Mouse (Mus musculus): ENCODE results near the gene Spag9. TPM values are rescaled to one million over a fixed set of nuclear protein-coding genes. Genes with fewer than 3 reads are reported as not detected.
A peak's percentile ranks its signal among the peaks of the same experiment; 100 is the strongest.
"Not testable (repeated sequence)": the region's sequence is repeated elsewhere in the genome, so short reads cannot be mapped to it uniquely, and the experiment has no call there.

Spag9 gene
- total RNA-seq, 2 experiments from 2014 or later, result 109 to 118 TPM

DNA sequence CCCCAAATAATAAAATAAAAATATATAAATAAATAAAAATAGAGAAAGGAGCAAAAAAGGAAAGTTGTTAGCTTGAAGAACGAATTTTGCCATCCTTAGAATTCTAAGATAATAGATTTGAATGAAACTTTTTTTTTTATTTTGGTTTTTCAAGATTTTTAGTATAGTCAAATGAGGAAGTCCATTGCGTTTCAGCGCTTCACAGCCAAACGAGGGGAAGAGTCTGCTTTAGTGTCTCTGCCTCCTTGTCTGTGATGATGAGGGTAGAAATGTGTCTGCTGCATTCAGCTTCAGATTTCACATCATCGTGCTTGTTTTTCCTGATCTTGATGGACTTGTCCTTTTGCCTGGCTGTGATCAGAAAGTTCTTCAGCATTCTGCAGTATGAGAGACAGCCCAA, 10.6 kb upstream of the Spag9 start:
- DNase-seq (ENCODE audit: low spot score in 2 of 2), result no peak

DNA sequence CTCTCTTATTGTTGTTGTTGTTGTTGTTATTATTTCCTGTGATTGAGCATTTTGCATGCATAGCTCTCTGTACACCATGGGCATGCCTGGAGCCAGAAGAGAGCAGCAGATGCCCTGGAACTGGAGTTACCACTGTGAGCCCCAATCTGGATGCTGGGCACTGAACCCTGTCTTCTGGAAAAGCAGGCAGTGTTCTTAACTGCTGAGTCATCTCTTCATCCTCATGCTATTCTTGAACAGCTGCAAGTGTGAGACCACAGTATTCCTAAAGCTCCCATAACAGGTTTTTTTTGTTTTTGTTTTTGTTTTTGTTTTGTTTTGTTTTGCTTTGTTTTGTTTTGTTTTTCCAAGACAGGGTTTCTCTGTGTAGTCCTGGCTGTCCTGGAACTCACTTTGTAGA, 9.6 kb upstream of the Spag9 start:
- DNase-seq (ENCODE audit: low spot score in 2 of 2), result no peak

- DNase-seq (ENCODE audit: low spot score in 2 of 2), result no peak
Measured at GRCm38 (mm10) chr11:93987026-93987425, 8.9 kb upstream of the Spag9 start.

DNA sequence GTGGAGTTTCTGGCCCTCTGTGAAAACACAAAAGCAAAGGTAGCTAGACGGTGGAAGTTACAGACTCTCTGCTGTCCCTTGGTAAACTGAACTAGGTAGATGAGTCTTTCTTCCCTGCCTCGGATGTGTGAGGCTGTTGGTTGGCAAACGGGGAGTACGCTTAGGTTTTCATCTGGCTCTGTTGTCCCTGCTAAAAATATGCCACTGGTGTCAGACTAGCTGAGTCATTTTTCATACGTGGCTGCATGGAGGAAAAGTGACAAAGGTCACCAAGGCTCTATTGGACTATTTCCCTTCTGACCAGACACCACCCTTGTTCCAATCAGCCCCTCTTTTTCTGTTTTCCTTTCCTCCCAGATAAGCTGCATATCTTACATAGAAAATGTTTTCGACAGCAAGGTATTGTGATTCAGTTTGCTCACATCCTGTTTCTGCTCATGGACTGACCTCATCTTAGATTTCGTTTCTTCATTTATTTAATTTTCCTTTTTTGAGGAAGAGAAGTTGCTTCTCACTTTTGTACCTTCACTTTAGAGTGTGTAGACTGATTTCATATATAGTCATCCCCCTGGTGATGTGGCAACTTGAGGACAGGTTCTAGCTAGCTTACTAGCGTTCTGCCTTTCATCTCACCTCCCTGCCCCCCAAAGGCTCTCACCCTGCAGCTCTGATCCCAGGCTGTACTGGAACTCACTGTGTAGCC, 8.1 kb upstream of the Spag9 start:
- no peak for DNase-seq (ENCODE audit: low spot score in 2 of 2)

DNA sequence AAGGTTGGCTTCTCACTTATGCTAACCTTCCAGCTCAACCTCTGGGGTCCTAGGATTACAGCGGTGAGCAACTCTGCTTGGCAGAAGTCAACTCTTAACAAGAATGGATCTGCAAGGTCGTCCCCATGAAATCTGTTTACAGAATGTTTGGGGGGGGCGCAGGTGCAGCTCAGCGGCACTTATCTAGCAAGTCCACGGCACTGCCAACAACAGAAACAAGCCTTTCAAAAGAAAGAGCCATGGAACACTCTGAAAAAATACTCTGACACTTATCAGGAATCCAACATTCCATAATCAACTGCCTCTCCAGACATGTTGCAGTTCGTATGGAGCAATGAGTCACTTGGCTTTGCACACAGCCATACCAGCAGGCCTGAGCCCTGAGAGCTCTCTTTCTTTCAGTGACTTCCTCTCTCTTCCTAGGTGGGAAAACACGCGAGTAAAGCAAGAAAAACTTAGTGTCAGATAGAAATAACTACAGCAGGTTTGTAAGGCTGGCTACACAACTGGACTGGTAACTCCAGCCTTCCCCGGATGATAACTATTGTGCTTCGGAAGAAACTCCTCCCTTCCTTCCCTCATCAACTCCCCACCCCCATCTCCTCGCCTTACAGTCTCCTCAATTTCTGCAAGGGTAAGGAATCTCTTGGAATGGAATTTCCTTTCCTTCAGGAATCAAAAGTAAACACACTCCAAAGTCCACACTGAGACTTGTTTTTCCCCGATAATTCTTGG, 7.4 kb upstream of the Spag9 start:
- no peak for DNase-seq (ENCODE audit: low spot score in 2 of 2)

DNA sequence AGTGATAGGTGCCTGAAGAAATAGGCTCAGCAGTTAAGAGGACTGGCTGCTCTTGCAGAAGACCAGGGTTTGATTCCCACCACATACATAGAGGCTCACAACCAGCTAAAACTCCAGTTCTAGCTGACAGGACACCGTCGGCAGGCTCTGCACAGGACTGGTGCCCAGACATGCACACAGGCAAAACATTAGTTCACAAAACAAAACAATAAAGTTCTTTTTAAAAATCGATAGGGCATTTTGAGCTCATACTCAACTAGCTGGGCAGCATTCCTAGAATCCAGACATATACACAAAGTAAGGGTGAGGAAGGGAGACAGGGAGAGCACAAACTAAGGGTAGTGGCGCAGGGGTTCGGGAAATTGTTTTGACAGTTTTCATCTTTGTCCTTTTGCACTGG, 1.4 kb upstream of the Spag9 start:
- DNase-seq (ENCODE audit: low spot score in 2 of 2), result no peak

DNA sequence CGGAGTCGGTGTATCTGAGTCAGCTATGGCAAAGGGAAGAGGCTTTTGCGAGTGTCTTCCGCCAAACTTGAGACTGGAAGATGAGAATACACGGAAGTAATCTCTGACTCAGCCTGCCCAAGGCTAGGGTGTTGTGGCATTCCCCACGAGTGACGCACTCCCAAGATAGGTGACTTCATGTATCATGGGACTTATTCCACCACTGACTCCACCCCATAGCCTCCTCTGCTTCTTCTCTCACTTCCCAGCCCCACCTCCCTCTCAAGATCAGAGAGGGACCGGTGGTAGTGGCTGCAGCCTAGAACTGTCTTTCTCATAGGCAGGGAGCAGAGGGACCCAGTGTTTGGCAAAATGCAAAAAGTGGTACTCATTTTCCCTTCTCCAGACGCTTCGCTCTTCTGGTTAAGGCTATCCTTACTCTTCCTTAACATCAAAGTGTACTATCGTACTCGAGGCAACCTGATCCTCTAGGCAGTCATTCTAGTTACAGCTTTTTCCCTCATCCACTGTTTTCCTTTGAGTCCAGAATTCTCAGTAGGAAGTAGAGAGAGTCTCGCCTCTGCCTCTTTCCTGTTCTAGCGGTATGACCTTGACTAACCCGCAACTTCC, 676 bp upstream of the Spag9 start:
- DNase-seq (ENCODE audit: low spot score in 2 of 2), result peak; percentile 32 to 64

DNA sequence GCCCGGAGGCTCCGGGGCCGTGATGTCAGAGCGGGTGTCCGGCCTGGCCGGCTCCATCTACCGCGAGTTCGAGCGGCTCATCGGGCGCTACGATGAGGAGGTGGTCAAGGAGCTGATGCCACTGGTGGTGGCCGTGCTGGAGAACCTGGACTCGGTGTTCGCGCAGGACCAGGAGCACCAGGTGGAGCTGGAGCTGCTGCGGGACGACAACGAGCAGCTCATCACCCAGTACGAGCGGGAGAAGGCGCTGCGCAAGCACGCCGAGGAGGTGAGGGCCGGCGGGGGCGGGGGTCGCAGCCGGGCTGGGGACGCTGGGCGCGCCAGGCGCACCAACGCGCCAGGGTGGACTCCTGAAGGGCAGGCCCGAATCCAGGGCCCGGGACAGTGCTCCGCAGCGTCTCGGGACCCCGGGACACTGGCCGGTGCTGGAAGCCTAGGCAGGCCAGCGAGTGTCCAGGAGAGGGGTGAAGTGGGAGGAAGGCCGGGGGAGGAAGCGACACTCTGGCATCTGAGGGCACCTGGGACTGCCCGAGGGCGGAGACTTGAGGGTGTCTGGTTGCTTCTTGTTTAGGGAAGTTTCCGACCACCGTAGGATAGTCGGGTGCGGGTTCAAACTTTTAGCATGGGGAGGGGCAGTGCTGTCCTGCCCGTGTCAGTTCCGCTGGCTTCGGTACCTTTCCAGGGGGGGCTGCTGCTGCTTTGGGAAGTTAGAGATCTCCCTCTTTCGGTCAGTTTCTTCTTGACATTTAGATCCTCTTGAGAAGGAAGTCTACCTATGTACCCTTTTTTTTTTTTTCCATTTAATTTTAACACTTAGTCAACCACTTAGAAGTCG, 632 bp downstream of the Spag9 start:
- DNase-seq (ENCODE audit: low spot score in 2 of 2), result peak; percentile 14 to 29

GRCm38 (mm10) chr11:93997141-93997775, 1.4 kb downstream of the Spag9 start:
- no peak for DNase-seq (ENCODE audit: low spot score in 2 of 2)

- DNase-seq (ENCODE audit: low spot score in 2 of 2), result no peak
Measured at GRCm38 (mm10) chr11:93999276-93999675, 3.4 kb downstream of the Spag9 start.

GRCm38 (mm10) chr11:94003346-94003745, 7.5 kb downstream of the Spag9 start:
- DNase-seq (ENCODE audit: low spot score in 2 of 2), result no peak

GRCm38 (mm10) chr11:94019091-94019490, 23.2 kb downstream of the Spag9 start:
- no peak for DNase-seq (ENCODE audit: low spot score in 2 of 2)

DNA sequence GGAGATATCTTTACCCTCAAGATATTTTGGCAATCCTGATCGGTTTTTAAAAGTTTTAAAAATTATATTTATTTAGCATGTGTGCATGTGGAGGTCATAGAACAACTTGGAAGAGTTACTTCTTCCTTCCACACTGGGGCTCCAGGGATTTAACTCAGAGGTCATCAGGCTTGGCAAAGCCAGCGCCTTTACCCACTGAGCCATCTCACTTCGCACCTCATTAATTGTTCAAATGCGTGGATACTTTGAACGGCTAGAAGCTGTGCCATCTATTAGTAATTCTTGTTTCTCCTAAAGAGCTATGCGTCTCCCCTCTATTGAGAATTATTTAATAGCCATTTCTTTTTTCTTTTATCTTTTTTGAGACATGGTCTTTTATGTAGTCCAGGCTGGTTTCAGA, 24.5 kb downstream of the Spag9 start:
- DNase-seq (ENCODE audit: low spot score in 2 of 2), result no peak

DNA sequence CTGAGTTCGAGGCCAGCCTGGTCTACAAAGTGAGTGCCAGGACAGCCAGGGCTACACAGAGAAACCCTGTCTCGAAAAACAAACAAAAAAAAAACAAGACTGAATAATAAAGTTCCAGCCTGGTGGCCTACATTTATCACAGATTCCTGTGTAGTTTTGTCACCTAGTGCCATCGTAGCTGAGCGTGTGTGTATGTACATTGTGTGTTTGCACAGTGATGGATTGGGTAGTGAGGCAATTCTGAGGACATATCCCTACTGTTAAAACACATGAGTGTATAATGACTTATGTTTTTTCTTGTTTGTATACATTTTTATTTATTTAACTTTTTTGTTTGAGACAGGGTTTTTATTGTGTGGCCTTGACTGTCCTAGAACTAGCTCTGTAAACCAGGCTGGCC, 30.4 kb downstream of the Spag9 start:
- no peak for DNase-seq (ENCODE audit: low spot score in 2 of 2)

DNA sequence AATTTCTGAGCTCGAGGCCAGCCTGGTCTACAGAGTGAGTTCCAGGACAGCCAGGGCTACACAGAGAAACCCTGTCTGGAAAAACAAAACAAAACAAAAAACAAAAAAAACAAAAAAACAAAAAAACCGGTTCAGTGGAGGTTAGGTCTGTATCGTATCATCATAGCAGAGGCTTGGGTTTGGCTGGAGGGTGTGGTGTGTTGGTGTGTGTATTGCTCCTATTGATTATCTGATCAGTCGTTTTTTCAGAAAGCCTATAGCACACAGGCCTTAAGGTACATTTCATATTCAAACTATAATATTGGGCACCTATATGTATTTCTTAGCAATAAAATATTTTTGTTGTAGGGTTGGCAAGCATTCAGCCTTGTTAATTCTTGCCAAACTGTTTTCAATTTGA, 36.2 kb downstream of the Spag9 start:
- DNase-seq (ENCODE audit: low spot score in 2 of 2), result no peak

DNA sequence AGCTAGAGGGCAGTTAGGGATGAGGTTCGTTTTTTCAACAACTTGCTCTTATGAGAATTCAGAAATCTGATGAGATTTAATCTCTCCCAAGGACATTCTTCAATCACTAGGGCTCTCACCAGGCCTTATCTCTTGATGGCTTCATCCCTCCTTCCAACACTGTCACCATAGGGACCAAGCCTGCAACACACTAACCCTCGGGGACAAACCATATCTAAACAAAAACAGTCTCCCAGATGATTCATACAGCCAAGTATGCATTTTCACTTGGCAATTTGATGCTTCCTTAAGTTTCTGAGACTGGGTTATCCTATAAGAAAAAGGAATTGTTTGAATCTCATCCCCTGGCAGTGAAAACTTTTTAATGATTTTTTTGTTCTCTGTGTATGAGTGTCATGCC, 37.1 kb downstream of the Spag9 start:
- DNase-seq (ENCODE audit: low spot score in 2 of 2), result no peak

- no peak for DNase-seq (ENCODE audit: low spot score in 2 of 2)
Measured at GRCm38 (mm10) chr11:94035974-94036373, 40.1 kb downstream of the Spag9 start.

DNA sequence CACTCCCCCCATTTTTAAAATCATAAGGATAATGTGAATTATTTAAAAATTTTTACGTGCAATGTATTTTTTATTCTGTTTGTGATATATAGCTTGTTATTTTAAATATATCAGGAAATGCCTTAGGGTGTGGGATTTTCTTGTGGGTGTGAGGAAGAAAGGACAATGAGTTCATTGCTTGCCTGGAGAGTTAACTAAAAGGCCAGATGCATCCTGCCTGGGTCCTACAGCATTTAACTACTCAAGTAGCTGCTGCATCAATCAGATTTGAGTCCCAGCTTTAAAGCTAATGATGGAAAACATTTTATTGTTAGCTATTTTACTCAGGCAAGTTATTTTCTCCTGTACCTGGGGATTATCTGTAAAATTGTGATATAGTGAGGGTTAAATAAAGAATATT, 45.6 kb downstream of the Spag9 start:
- DNase-seq (ENCODE audit: low spot score in 2 of 2), result no peak

- DNase-seq (ENCODE audit: low spot score in 2 of 2), result not testable (repeated sequence)
Measured at GRCm38 (mm10) chr11:94042301-94042700, 46.4 kb downstream of the Spag9 start.

- peak; percentile 30 to 47 for DNase-seq (ENCODE audit: low spot score in 2 of 2)
Measured at GRCm38 (mm10) chr11:94043998-94044985, 48.4 kb downstream of the Spag9 start.
